20 mouse cellular contexts compared by ENCODE assay signal in genomic region chr14:117265653-117266052, GRCm38 (mm10).
A peak's percentile ranks its signal among the peaks of the same experiment; 100 is the strongest.
DNase-seq lines count a peak whose midpoint lies in the region.
"Had no signal": no experiment of that assay in that cellular context is flagged by ENCODE, and none has a peak within 500 bp of the region (broad histone marks: within the 10 kb centered on the region; RNA-seq: fewer than 3 reads in every experiment).

No protein-coding gene starts in this region.

- H3K27ac ChIP-seq in hindbrain, embryonic 10.5 days, result no peak overlapping the region
- H3K27ac ChIP-seq: embryonic facial prominence, embryonic 13.5 days; embryonic facial prominence, embryonic 15.5 days; forebrain, embryonic 10.5 days; forebrain, embryonic 12.5 days had no signal

- H3K4me3 ChIP-seq in hindbrain, embryonic 10.5 days, result no peak overlapping the region
- H3K4me3 ChIP-seq: embryonic facial prominence, embryonic 13.5 days; embryonic facial prominence, embryonic 15.5 days; erythroblast, embryonic 14.5 days; forebrain, embryonic 10.5 days; forebrain, embryonic 12.5 days had no signal

- peaks cover 13% of the 10 kb centered on the region for H3K4me1 ChIP-seq in hindbrain, embryonic 10.5 days (replicated peaks)
- H3K4me1 ChIP-seq: embryonic facial prominence, embryonic 15.5 days had no signal

- no peaks in the 10 kb centered on the region for H3K36me3 ChIP-seq in hindbrain, embryonic 10.5 days
- H3K36me3 ChIP-seq: embryonic facial prominence, embryonic 13.5 days; embryonic facial prominence, embryonic 15.5 days; forebrain, embryonic 10.5 days; forebrain, embryonic 12.5 days had no signal

- no peaks in the 10 kb centered on the region for H3K9me3 ChIP-seq in hindbrain, embryonic 10.5 days
- H3K9me3 ChIP-seq: embryonic facial prominence, embryonic 13.5 days; embryonic facial prominence, embryonic 15.5 days; forebrain, embryonic 10.5 days; forebrain, embryonic 12.5 days had no signal

- DNase-seq in brain, adult 2 months (ENCODE audit: low read depth, low spot score), result peak; percentile 41
- peak; percentile 6 for DNase-seq in retina, embryonic 14.5 days (ENCODE audit: low spot score)
- DNase-seq in telencephalon, adult 2 months (ENCODE audit: low read depth, low spot score), result peak; percentile 23
- no peak for DNase-seq in hindbrain, embryonic 10.5 days (ENCODE audit: low spot score)
- DNase-seq in T-cell, adult 2 months (ENCODE audit: low spot score), result no peak
- DNase-seq: adrenal gland, adult 8-10 months; adrenal gland, postnatal 14 days; adrenal gland, postnatal 36 days; cerebellum, adult 11 months; cerebellum, adult 18-20 months; cerebellum, adult 8-10 months; cerebellum, adult 9-11 months; cerebellum, postnatal 14 days; cerebellum, postnatal 36 days; embryo, embryonic 11 days had no signal

- no peaks in the 10 kb centered on the region for H3K27me3 ChIP-seq in hindbrain, embryonic 10.5 days (ENCODE audit: insufficient read depth, poor library complexity, severe bottlenecking)
- H3K27me3 ChIP-seq: embryonic facial prominence, embryonic 13.5 days; embryonic facial prominence, embryonic 15.5 days; forebrain, embryonic 12.5 days had no signal

Comparison
In these comparisons a context has a peak if more than half of its experiments do, and no peak if none do; other contexts are left out.
1. DNase-seq: peak in brain, adult 2 months (single experiment), retina, embryonic 14.5 days (single experiment) and telencephalon, adult 2 months (single experiment); none in hindbrain, embryonic 10.5 days (single experiment) and T-cell, adult 2 months (single experiment).